Mouse (Mus musculus) limb, embryonic 12.5 days (tissue): ENCODE data around the gene Chst8. TPM values are rescaled to one million over a fixed set of nuclear protein-coding genes. Genes with fewer than 3 reads are reported as not detected.

Source experiments
- ATAC-seq: fragments of 200-750 bp; cut with Nextera tagmentation; 2 replicates; pipeline ENCODE4 v1.8.0; 2017; ENCODE audit warnings: low read depth, moderate TSS enrichment; ENCODE audit not compliant: insufficient number of reproducible peaks, insufficient read depth, low FRiP score, low TSS enrichment
- H3K27ac ChIP-seq: fragments of 300-500 bp; sonication (generic); 2 replicates; pipeline ENCODE4 v1.5.1; 2016; ENCODE audit warnings: mild to moderate bottlenecking, moderate library complexity
- H3K27me3 ChIP-seq: fragments of 300-500 bp; sonication (generic); 2 replicates; pipeline ENCODE4 v1.6.1; 2016; ENCODE audit warnings: mild to moderate bottlenecking, moderate library complexity
- H3K36me3 ChIP-seq: fragments of 300-500 bp; sonication (generic); 2 replicates; pipeline ENCODE4 v1.6.1; 2016; ENCODE audit warnings: mild to moderate bottlenecking, moderate library complexity
- H3K4me1 ChIP-seq: fragments of 300-500 bp; sonication (generic); replicated peaks from 2 replicates; pipeline ENCODE4 v1.6.1; 2016
- H3K4me2 ChIP-seq: fragments of 300-500 bp; sonication (generic); 2 replicates; pipeline ENCODE4 v1.6.1; 2016; ENCODE audit warnings: mild to moderate bottlenecking, moderate library complexity
- H3K4me3 ChIP-seq: fragments of 300-500 bp; sonication (generic); replicated peaks from 2 replicates; pipeline ENCODE4 v1.5.1; 2016; ENCODE audit warnings: mild to moderate bottlenecking
- H3K9ac ChIP-seq: fragments of 300-500 bp; sonication (generic); replicated peaks from 2 replicates; pipeline ENCODE4 v1.6.1; 2016; ENCODE audit warnings: mild to moderate bottlenecking, moderate library complexity
- H3K9me3 ChIP-seq: fragments of 300-500 bp; sonication (generic); 2 replicates; pipeline ENCODE4 v1.6.1; 2016; ENCODE audit warnings: mild to moderate bottlenecking, moderate library complexity
- WGBS: fragments of 180-500 bp; shearing (Covaris S2); methylation state at CpG from one replicate; pipeline ENCODE4 v1.1.7; 2016; 5-methylcytosine and 5-hydroxymethylcytosine counted together
- polyA plus RNA-seq: library from polyadenylated mRNA; unstranded; fragments of >200 nt; fragmentation: Nextera tagmentation; extraction: Ambion mirVana; gene quantifications from 2 replicates; pipeline ENCODE4 v1.2.1, GENCODE M21; 2016

Gene Chst8
- polyA plus RNA-seq: 3.2 and 4.1 TPM in 2 replicates

GRCm38 (mm10) chr7:34812531-34813111, at the start of gene Chst8:
TSS of gene Chst8 (minus strand) at chr7:34812711.
- WGBS: under 1% methylated on average over 65 of the region's 65 CpGs
- peak within 1 kb of the TSS; percentile 64 for H3K4me3 ChIP-seq
- no peak within 1 kb of the TSS for H3K27ac ChIP-seq
- no peaks in the 10 kb centered on the region for H3K36me3 ChIP-seq
- H3K4me1 ChIP-seq: peaks cover 17% of the 10 kb centered on the region
- no peaks in the 10 kb centered on the region for H3K9me3 ChIP-seq
- H3K27me3 ChIP-seq: peaks cover 76% of the 10 kb centered on the region
- H3K4me2 ChIP-seq: peak within 1 kb of the TSS; percentile 92
- H3K9ac ChIP-seq: peak within 1 kb of the TSS; percentile 60
- peak; percentile 63; the same call in 1 of the 2 replicates for ATAC-seq

GRCm38 (mm10) chr7:34858291-34858690, 45.8 kb upstream of the Chst8 start:
- H3K27ac ChIP-seq: no peak overlapping the region
- H3K4me1 ChIP-seq: 0 out of 2 replicates have a peak, but pooled peaks cover 8% of the 10 kb centered on the region
- 66% methylated on average over 2 of the region's 2 CpGs for WGBS
- H3K27me3 ChIP-seq: no peaks in the 10 kb centered on the region
- no peak overlapping the region for H3K4me2 ChIP-seq
- no peak overlapping the region for H3K9ac ChIP-seq
- no peak for ATAC-seq
- H3K36me3 ChIP-seq: no peaks in the 10 kb centered on the region
- H3K4me3 ChIP-seq: no peak overlapping the region
- no peaks in the 10 kb centered on the region for H3K9me3 ChIP-seq

GRCm38 (mm10) chr7:34854781-34855352, 42.4 kb upstream of the Chst8 start:
- Histone ChIP-seq H3K9ac (no peak overlapping the region), H3K4me1 (0 out of 2 replicates have a peak, but pooled peaks cover 5% of the 10 kb centered on the region), H3K27ac (no peak overlapping the region), H3K9me3 (no peaks in the 10 kb centered on the region), H3K4me3 (no peak overlapping the region), H3K4me2 (no peak overlapping the region), H3K27me3 (no peaks in the 10 kb centered on the region), H3K36me3 (no peaks in the 10 kb centered on the region)
- WGBS: 85% methylated on average over 6 of the region's 6 CpGs
- no peak for ATAC-seq

GRCm38 (mm10) chr7:34853393-34853792, 40.9 kb upstream of the Chst8 start:
- Histone ChIP-seq H3K4me3 (no peak overlapping the region), H3K9me3 (0 out of 2 replicates have a peak, but pooled peaks cover 6% of the 10 kb centered on the region), H3K27me3 (no peaks in the 10 kb centered on the region), H3K36me3 (no peaks in the 10 kb centered on the region), H3K27ac (no peak overlapping the region), H3K9ac (no peak overlapping the region), H3K4me2 (no peak overlapping the region), H3K4me1 (0 out of 2 replicates have a peak, but pooled peaks cover 1% of the 10 kb centered on the region)
- no peak for ATAC-seq
- WGBS: 92% methylated on average over 3 of the region's 3 CpGs

GRCm38 (mm10) chr7:34849660-34850059, 37.1 kb upstream of the Chst8 start:
- Histone ChIP-seq H3K27ac (no peak overlapping the region), H3K4me1 (peaks cover 4% of the 10 kb centered on the region; the same call in 1 of the 2 replicates), H3K27me3 (no peaks in the 10 kb centered on the region; the same call in 1 of the 2 replicates), H3K36me3 (no peaks in the 10 kb centered on the region), H3K4me3 (no peak overlapping the region), H3K4me2 (no peak overlapping the region), H3K9me3 (0 out of 2 replicates have a peak, but pooled peaks cover 6% of the 10 kb centered on the region), H3K9ac (no peak overlapping the region)
- 36% methylated on average over 10 of the region's 10 CpGs for WGBS
- no peak for ATAC-seq

GRCm38 (mm10) chr7:34848811-34849210, 36.3 kb upstream of the Chst8 start:
- Histone ChIP-seq H3K4me1 (peaks cover 4% of the 10 kb centered on the region; the same call in 1 of the 2 replicates), H3K4me3 (no peak overlapping the region)
- WGBS: 93% methylated on average over 4 of the region's 4 CpGs

GRCm38 (mm10) chr7:34847900-34848299, 35.4 kb upstream of the Chst8 start:
- H3K9ac ChIP-seq: no peak overlapping the region

More at GRCm38 (mm10) chr7:34848811-34849210, 36.3 kb upstream of the Chst8 start:
- Histone ChIP-seq H3K27me3 (no peaks in the 10 kb centered on the region; the same call in 1 of the 2 replicates), H3K9me3 (0 out of 2 replicates have a peak, but pooled peaks cover 6% of the 10 kb centered on the region), H3K27ac (no peak overlapping the region), H3K36me3 (no peaks in the 10 kb centered on the region), H3K4me2 (no peak overlapping the region), H3K9ac (no peak overlapping the region)
- ATAC-seq: no peak

GRCm38 (mm10) chr7:34847410-34847809, 34.9 kb upstream of the Chst8 start:
- Histone ChIP-seq H3K9me3 (0 out of 2 replicates have a peak, but pooled peaks cover 6% of the 10 kb centered on the region), H3K36me3 (no peaks in the 10 kb centered on the region), H3K27me3 (no peaks in the 10 kb centered on the region; the same call in 1 of the 2 replicates), H3K27ac (no peak overlapping the region), H3K4me1 (peaks cover 4% of the 10 kb centered on the region; the same call in 1 of the 2 replicates), H3K4me2 (no peak overlapping the region), H3K4me3 (no peak overlapping the region), H3K9ac (no peak overlapping the region)
- WGBS: 61% methylated on average over 5 of the region's 5 CpGs
- ATAC-seq: no peak

More at GRCm38 (mm10) chr7:34847900-34848299, 35.4 kb upstream of the Chst8 start:
- Histone ChIP-seq H3K4me1 (peaks cover 4% of the 10 kb centered on the region; the same call in 1 of the 2 replicates), H3K27ac (no peak overlapping the region), H3K4me2 (no peak overlapping the region), H3K4me3 (no peak overlapping the region), H3K36me3 (no peaks in the 10 kb centered on the region), H3K9me3 (0 out of 2 replicates have a peak, but pooled peaks cover 6% of the 10 kb centered on the region), H3K27me3 (no peaks in the 10 kb centered on the region; the same call in 1 of the 2 replicates)
- 89% methylated on average over 6 of the region's 6 CpGs for WGBS
- no peak for ATAC-seq

- H3K36me3 ChIP-seq: no peaks in the 10 kb centered on the region
- ATAC-seq: no peak
- no peak overlapping the region for H3K4me2 ChIP-seq
- WGBS: 91% methylated on average over 4 of the region's 4 CpGs
- no peak overlapping the region for H3K4me3 ChIP-seq
- no peak overlapping the region for H3K27ac ChIP-seq
- H3K9me3 ChIP-seq: 0 out of 2 replicates have a peak, but pooled peaks cover 6% of the 10 kb centered on the region
- no peak overlapping the region for H3K9ac ChIP-seq
- no peaks in the 10 kb centered on the region for H3K4me1 ChIP-seq
- no peaks in the 10 kb centered on the region for H3K27me3 ChIP-seq
Measured at GRCm38 (mm10) chr7:34838749-34839148, 26.2 kb upstream of the Chst8 start.

GRCm38 (mm10) chr7:34838231-34838630, 25.7 kb upstream of the Chst8 start:
- Histone ChIP-seq H3K4me2 (no peak overlapping the region), H3K9ac (no peak overlapping the region), H3K4me1 (no peaks in the 10 kb centered on the region), H3K4me3 (no peak overlapping the region), H3K27ac (no peak overlapping the region), H3K36me3 (no peaks in the 10 kb centered on the region), H3K9me3 (0 out of 2 replicates have a peak, but pooled peaks cover 6% of the 10 kb centered on the region), H3K27me3 (no peaks in the 10 kb centered on the region)
- 81% methylated on average over 4 of the region's 4 CpGs for WGBS
- no peak for ATAC-seq

GRCm38 (mm10) chr7:34826255-34826909, 13.9 kb upstream of the Chst8 start:
- Histone ChIP-seq H3K4me1 (no peaks in the 10 kb centered on the region), H3K9ac (no peak overlapping the region), H3K4me3 (no peak overlapping the region), H3K36me3 (no peaks in the 10 kb centered on the region), H3K4me2 (no peak overlapping the region), H3K9me3 (peaks cover 8% of the 10 kb centered on the region; the same call in 1 of the 2 replicates), H3K27ac (no peak overlapping the region), H3K27me3 (no peaks in the 10 kb centered on the region)
- ATAC-seq: no peak
- WGBS: 35% methylated on average over 3 of the region's 3 CpGs
